Mouse (Mus musculus) myocyte (in vitro differentiated cells): ENCODE results near the gene Cmtm3.

Experiments
- E2F4 ChIP-seq: IDR thresholded peaks from one replicate; pipeline ENCODE4 v1.6.1; 2011; ENCODE audit warnings: mild to moderate bottlenecking, control low read depth, moderate library complexity; ENCODE audit not compliant: insufficient read depth
- USF1 ChIP-seq: IDR thresholded peaks from one replicate; pipeline ENCODE4 v1.6.1; 2011; ENCODE audit warnings: low read depth, mild to moderate bottlenecking, control low read depth, moderate library complexity

GRCm38 (mm10) chr8:104346706-104347105 is 7.5 kb downstream of the Cmtm3 start:
- TF ChIP-seq E2F4, result no peak
- no peak for TF ChIP-seq USF1
